Mouse (Mus musculus) heart, adult 8-10 months (tissue): ENCODE data around the gene Ganc. TPM values are rescaled to one million over a fixed set of nuclear protein-coding genes. Genes with fewer than 3 reads are reported as not detected.

Experiments
- DNase-seq: peaks from one replicate; pipeline ENCODE4 v3.0.0; 2022; ENCODE audit warnings: low spot score
- total RNA-seq, 4 experiments: library from RNA; stranded (reverse); gene quantifications; 2 replicates each; pipeline ENCODE4 v1.2.4; 2022

Gene Ganc
- total RNA-seq, 4 experiments from 2014 or later, result 25.4 to 33.7 (median 31.3) TPM

DNA sequence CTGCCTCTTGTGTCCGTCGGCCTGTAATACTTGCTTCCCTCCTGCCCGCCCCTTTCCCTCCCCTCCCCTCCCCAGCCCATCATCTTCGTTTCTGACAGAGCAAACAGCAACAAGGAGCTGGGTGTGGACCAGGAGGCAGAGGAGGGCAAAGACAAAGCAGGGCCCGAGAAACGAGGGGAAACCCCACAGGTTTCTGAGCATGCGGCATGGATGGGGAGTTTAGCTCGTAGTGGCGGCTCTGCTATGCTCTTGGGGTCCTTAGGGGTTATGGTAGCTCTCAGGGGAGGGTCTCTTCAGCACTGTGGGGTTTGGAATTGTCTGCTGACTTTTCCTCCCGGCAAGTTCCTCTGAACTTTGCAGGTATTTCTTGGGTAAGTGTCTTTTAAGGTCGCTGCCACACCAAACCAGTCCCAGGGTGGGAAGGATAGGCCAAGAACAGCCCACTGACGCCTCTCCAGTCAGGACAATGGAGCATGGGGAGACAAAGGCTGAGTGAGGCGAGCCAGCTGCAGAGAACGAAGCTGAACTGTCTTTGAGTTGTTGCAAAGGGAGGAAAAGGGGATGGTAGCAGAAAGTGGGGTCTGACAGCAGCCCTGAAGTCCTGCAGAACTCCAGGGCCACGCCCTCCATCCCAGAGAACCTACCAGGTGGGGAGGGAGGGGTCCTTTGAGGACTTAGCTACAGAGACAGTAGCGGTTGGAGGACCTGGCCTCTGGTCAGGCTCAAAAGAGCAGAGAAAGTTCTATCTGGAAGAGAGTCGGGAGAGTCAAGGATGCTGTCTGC is 97.6 kb downstream of the Ganc start:
- no peak for DNase-seq

DNA sequence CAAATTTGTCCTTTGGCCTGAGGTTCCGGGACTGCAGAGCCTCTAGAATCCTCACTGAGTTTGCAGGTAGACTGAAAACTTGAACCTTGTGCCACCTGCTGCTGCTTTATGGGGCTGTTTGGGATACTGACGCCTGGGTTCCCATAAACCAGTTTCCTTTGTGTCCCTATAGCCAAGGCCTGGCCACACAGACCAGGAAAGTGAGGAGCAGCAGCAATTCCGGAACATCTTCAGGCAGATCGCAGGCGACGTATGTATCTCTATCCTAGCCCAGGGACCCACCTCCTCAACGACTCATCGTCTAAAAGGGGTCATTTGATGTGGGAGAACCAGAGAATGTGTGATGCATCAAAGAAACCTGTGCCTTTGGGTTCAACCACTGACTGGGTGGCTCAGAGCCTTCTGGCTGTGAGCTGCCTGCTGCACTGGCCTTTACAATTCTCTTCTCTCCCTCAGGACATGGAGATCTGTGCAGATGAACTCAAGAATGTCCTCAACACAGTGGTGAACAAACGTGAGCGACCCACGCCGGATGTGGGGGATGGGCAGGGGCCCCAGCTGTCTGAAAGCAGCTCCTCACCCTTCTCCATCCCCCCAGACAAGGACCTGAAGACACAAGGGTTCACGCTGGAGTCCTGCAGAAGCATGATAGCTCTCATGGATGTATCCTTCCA is 98.4 kb downstream of the Ganc start:
- DNase-seq, result no peak

DNA sequence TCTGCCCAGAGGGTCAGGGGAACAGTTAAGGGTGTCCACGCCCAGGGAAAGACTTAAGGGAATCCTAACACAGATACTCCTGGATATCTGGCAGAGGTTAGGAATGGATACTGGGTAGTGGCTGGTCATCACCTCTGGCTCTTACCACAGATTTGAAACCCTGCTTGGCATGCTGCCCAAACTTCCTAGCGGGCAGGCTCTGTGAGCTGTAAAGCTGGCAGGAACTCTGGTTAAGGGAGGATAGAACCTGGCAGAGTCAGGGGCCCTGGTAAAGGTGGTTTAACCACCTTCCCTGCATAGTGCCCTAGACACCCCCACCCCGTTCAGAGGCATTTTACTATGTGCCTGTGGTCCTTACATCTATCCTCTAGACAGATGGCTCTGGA is 98.9 kb downstream of the Ganc start:
- DNase-seq, result no peak

DNA sequence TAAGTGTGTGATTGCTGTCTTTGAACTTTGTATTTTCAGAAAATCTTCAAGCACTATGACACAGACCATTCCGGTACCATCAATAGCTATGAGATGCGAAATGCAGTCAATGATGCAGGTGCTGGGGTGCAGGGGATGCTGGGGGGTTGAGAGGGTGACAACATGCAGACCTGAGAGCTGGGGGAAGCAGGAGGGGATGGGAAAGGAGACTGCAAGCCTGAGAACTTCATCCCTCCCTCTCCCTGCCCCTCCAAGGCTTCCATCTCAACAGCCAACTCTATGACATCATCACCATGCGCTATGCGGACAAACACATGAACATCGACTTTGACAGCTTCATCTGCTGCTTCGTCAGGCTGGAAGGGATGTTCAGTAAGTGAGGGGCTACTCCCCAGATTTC is 99.4 kb downstream of the Ganc start:
- DNase-seq, result no peak

DNA sequence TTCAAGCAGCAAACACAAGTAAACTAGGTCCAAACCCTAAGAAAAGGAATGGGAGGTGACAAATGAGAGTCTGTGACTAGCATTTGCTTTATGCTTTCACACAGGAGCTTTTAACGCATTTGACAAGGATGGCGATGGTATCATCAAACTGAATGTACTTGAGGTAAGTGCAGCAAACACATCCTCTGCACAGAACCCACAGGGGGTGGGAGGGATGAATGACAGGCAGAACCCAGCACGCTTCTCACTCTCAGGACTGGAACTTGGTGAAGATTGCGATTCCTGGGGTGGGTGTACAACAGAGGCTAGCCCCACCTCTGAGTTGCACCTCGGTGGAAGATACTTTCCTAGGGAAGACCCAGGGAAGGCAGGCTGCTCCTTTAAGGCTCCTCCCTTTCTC is 100.3 kb downstream of the Ganc start:
- no peak for DNase-seq

Other genes with a start within 250 kb of the Ganc start
- 100 to 1,000 TPM; 312 to 410 (median 362) TPM for gene Ehd4, start 249.3 kb upstream of the Ganc start, total RNA-seq
- 1 to 10 TPM; 2.6 to 5.7 (median 3.8) TPM for gene Pla2g4e, start 158.6 kb upstream of the Ganc start, total RNA-seq
- not detected for gene Pla2g4d, start 114.7 kb upstream of the Ganc start, total RNA-seq
- gene Pla2g4f, start 89.7 kb upstream of the Ganc start, total RNA-seq, result under 1 TPM in 1 of 4 experiments, not detected in 3; 0.14 TPM
- gene Vps39, start 50.8 kb upstream of the Ganc start, total RNA-seq, result 10 to 100 TPM; 29.5 to 35.2 (median 31.4) TPM
- gene Tmem87a, start 217 bp downstream of the Ganc start, total RNA-seq, result 10 to 100 TPM; 15.5 to 18.5 (median 16.5) TPM
- 1 to 10 TPM; 4.2 to 6.8 (median 4.6) TPM for gene Capn3, start 52.1 kb downstream of the Ganc start, total RNA-seq
- gene Zfp106, start 159.9 kb downstream of the Ganc start, total RNA-seq, result 100 to 1,000 TPM; 499 to 578 (median 540) TPM
- gene Snap23, start 163.8 kb downstream of the Ganc start, total RNA-seq, result 10 to 100 TPM; 53.4 to 63.6 (median 58.4) TPM
- gene Haus2, start 205.5 kb downstream of the Ganc start, total RNA-seq, result 10 to 100 TPM in 3 of 4 experiments, 1 to 10 TPM in 1; 10.0 to 12.1 (median 11.4) TPM
- 10 to 100 TPM; 14.3 to 21.5 (median 17.8) TPM for gene Lrrc57, start 205.6 kb downstream of the Ganc start, total RNA-seq
- 1 to 10 TPM; 6.1 to 8.5 (median 6.5) TPM for gene Stard9, start 225.2 kb downstream of the Ganc start, total RNA-seq